Mouse (Mus musculus) heart, embryonic 16.5 days (tissue): Measurements from ENCODE around the gene Yap1. TPM values are rescaled to one million over a fixed set of nuclear protein-coding genes. Genes with fewer than 3 reads are reported as not detected.

Experiments
- ATAC-seq: fragments of 200-750 bp; cut with Nextera tagmentation; replicated peaks from 2 replicates; pipeline ENCODE4 v1.8.0; 2017; ENCODE audit warnings: moderate number of reproducible peaks; ENCODE audit not compliant: insufficient read depth, low FRiP score; ENCODE audit errors: extremely low read depth
- H3K27ac ChIP-seq: fragments of 300-500 bp; sonication (generic); 2 replicates; pipeline ENCODE4 v1.5.1; 2014; ENCODE audit warnings: mild to moderate bottlenecking, low read length, control low read depth, moderate library complexity
- H3K27me3 ChIP-seq: fragments of 300-500 bp; sonication (generic); 2 replicates; pipeline ENCODE4 v1.6.1; 2014; ENCODE audit warnings: low read length, mixed read lengths; ENCODE audit not compliant: control insufficient read depth, insufficient read depth
- H3K36me3 ChIP-seq: fragments of 300-500 bp; sonication (generic); 2 replicates; pipeline ENCODE4 v1.6.1; 2014; ENCODE audit not compliant: control insufficient read depth, insufficient read depth
- H3K4me1 ChIP-seq: fragments of 300-500 bp; sonication (generic); 2 replicates; pipeline ENCODE4 v1.6.1; 2014; ENCODE audit warnings: low read length, mixed read lengths; ENCODE audit not compliant: control insufficient read depth, insufficient read depth
- H3K4me2 ChIP-seq: fragments of 300-500 bp; sonication (generic); 2 replicates; pipeline ENCODE4 v1.6.1; 2014; ENCODE audit warnings: low read depth, mild to moderate bottlenecking, control low read depth, low read length
- H3K4me3 ChIP-seq: fragments of 300-500 bp; sonication (generic); 2 replicates; pipeline ENCODE4 v1.5.1; 2014; ENCODE audit warnings: mild to moderate bottlenecking, control low read depth, low read length
- H3K9ac ChIP-seq: fragments of 300-500 bp; sonication (generic); 2 replicates; pipeline ENCODE4 v1.6.1; 2014; ENCODE audit warnings: low read length, control low read depth
- H3K9me3 ChIP-seq: fragments of 300-500 bp; sonication (generic); replicated peaks from 2 replicates; pipeline ENCODE4 v1.6.1; 2016; ENCODE audit warnings: low read length; ENCODE audit not compliant: control insufficient read depth
- whole genome bisulfite sequencing: fragments of 180-500 bp; shearing (Covaris S2); extraction: QIAGEN DNeasy Blood & Tissue Kit; methylation state at CpG from one replicate; pipeline ENCODE4 v1.1.7; 2014; 5-methylcytosine and 5-hydroxymethylcytosine counted together
- polyA plus RNA-seq: library from polyadenylated mRNA; unstranded; fragments of >200 nt; fragmentation: Nextera tagmentation; extraction: Ambion mirVana; gene quantifications from 2 replicates; pipeline ENCODE4 v1.2.1, GENCODE M21; 2015

The Yap1 gene
- polyA plus RNA-seq, 1 experiment from 2014 or later = 21.6 TPM

DNA sequence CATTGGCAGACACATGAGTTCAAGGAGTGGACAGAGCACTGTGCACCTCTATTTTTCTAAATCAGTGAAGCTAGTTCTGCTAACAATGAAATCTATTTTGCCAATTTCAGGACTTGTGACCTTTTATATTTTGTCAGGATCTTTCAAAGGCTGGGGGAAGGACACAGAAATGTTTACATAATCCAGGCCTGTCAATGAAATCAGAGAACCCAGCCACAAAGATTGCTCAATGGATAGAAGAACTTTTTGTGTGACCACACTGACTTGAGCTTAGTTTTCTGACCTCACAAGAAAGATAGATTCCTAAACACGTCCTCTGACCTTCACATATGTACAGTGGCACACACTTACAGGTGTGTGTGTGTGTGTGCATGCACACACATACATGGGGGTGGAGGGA is 113.2 kb downstream of the Yap1 start:
- Histone ChIP-seq H3K36me3 (no peaks in the 10 kb centered on the region), H3K4me1 (no peaks in the 10 kb centered on the region), H3K27me3 (no peaks in the 10 kb centered on the region), H3K9ac (no peak overlapping the region), H3K27ac (no peak overlapping the region), H3K4me3 (no peak overlapping the region), H3K4me2 (no peak overlapping the region), H3K9me3 (peaks cover 3% of the 10 kb centered on the region; the same call in 1 of the 2 replicates)
- WGBS = 71% methylated on average over 1 of the region's 1 CpGs
- ATAC-seq = no peak

DNA sequence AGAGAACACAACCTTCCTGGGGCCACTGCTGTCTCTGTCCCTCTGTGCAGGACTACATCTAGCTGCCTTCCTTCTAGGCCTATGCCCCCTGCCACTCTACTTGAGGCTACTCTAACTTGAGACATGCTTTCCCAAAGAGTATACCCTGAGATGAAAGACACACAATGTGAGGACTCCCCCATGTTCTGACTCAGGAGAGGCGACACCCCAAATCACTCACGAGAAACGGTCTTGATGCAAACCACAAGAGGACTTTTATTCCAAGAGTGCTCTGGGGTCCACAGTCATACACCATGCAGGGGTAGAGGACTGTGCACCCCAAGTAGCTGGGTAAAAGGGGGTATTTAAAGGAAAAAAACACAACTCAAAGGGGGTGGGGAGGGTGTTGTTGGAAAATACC is 120.0 kb downstream of the Yap1 start:
- Histone ChIP-seq H3K27me3 (no peaks in the 10 kb centered on the region), H3K4me2 (no peak overlapping the region), H3K4me1 (no peaks in the 10 kb centered on the region), H3K36me3 (no peaks in the 10 kb centered on the region), H3K9ac (no peak overlapping the region), H3K9me3 (peaks cover 14% of the 10 kb centered on the region; the same call in 1 of the 2 replicates), H3K4me3 (no peak overlapping the region), H3K27ac (no peak overlapping the region)
- 96% methylated on average over 3 of the region's 3 CpGs for WGBS
- no peak for ATAC-seq

GRCm38 (mm10) chr9:7882304-7882865 is 122.0 kb downstream of the Yap1 start:
- Histone ChIP-seq H3K9me3 (peaks cover 14% of the 10 kb centered on the region; the same call in 1 of the 2 replicates), H3K4me2 (no peak overlapping the region), H3K27ac (no peak overlapping the region), H3K36me3 (no peaks in the 10 kb centered on the region), H3K4me3 (no peak overlapping the region), H3K9ac (no peak overlapping the region), H3K27me3 (no peaks in the 10 kb centered on the region), H3K4me1 (no peaks in the 10 kb centered on the region)
- WGBS = 100% methylated on average over 1 of the region's 1 CpGs
- ATAC-seq = no peak

Other genes starting within 250 kb of the Yap1 start
- gene Tmem123, start 240.6 kb downstream of the Yap1 start, polyA plus RNA-seq = 89.0 and 104 TPM in 2 replicates
- gene Birc2, start 167.5 kb downstream of the Yap1 start, polyA plus RNA-seq = 27.9 and 29.7 TPM in 2 replicates
- 7.3 and 10.0 TPM in 2 replicates for gene Birc3, start 131.4 kb downstream of the Yap1 start, polyA plus RNA-seq
- gene Cfap300, start 38.2 kb upstream of the Yap1 start, polyA plus RNA-seq = 5.5 and 6.0 TPM in 2 replicates
- gene Cep126, start 129.7 kb upstream of the Yap1 start, polyA plus RNA-seq = 1.9 TPM in 2 replicates